Mouse (Mus musculus): ENCODE data around the gene Rara. TPM values are rescaled to one million over a fixed set of nuclear protein-coding genes. Genes with fewer than 3 reads are reported as not detected.

Rara gene
- total and polyA plus RNA-seq, 3 experiments = 10.1 to 12.8 (median 10.9) TPM

GRCm38 (mm10) chr11:98949958-98950460 lies 22.4 kb downstream of the Rara start:
- DNase-seq = peak in 1 of 2 experiments; percentile 75
- Histone ChIP-seq H3K9ac (ENCODE audit: low read depth, low read length) (no peak overlapping the region), H3K36me3 (ENCODE audit: control insufficient read depth, insufficient read depth, low read length) (peaks cover 6% of the 10 kb centered on the region; the same call in 1 of the 2 replicates), H3K27ac (no peak overlapping the region; the same call in 1 of the 2 replicates), H3K4me3 (no peak overlapping the region), H3K27me3 (ENCODE audit: control insufficient read depth, insufficient read depth, low read length) (no peaks in the 10 kb centered on the region), H3K4me1 (ENCODE audit: control insufficient read depth, insufficient read depth, low read length) (peaks cover 40% of the 10 kb centered on the region), H3K79me2 (replicated peaks; ENCODE audit: control insufficient read depth, insufficient read depth, low read length) (peaks cover 2% of the 10 kb centered on the region; the same call in 1 of the 2 replicates)
- 60% methylated on average over 7 of the region's 7 CpGs for WGBS
- intact Hi-C loops (cut with DNase I) = loop anchor here (2.0 kb wide), 1 partner anchor 19 kb away; no protein-coding TSS in a partner anchor
- TF ChIP-seq EP300 (IDR thresholded peaks at IDR 0.05; ENCODE audit: insufficient read depth, low read depth, low read length) (no peak), POLR2A (IDR thresholded peaks at IDR 0.05; ENCODE audit: insufficient read depth, low read depth, low read length) (no peak), CTCF (IDR thresholded peaks at IDR 0.05) (no peak)

GRCm38 (mm10) chr11:98950484-98950883 lies 22.9 kb downstream of the Rara start:
- intact Hi-C loops (cut with DNase I) = loop anchor here (2.0 kb wide), 1 partner anchor 20 kb away; no protein-coding TSS in a partner anchor
- no peak for TF ChIP-seq EP300 (IDR thresholded peaks at IDR 0.05; ENCODE audit: insufficient read depth, low read depth, low read length)
- TF ChIP-seq CTCF (IDR thresholded peaks at IDR 0.05) = no peak
- no peak for TF ChIP-seq POLR2A (IDR thresholded peaks at IDR 0.05; ENCODE audit: insufficient read depth, low read depth, low read length)

GRCm38 (mm10) chr11:98951026-98951906 lies 23.6 kb downstream of the Rara start:
- Histone ChIP-seq H3K36me3 (ENCODE audit: control insufficient read depth, insufficient read depth, low read length) (peaks cover 6% of the 10 kb centered on the region; the same call in 1 of the 2 replicates), H3K9ac (ENCODE audit: low read depth, low read length) (peak overlapping the region; percentile 62), H3K4me1 (ENCODE audit: control insufficient read depth, insufficient read depth, low read length) (peaks cover 39% of the 10 kb centered on the region), H3K79me2 (replicated peaks; ENCODE audit: control insufficient read depth, insufficient read depth, low read length) (0 out of 2 replicates have a peak, but pooled peaks cover 2% of the 10 kb centered on the region), H3K27ac (peak overlapping the region; percentile 75), H3K4me3 (0 out of 2 replicates have a peak overlapping the region, but pooled peaks have one; percentile 3), H3K27me3 (ENCODE audit: control insufficient read depth, insufficient read depth, low read length) (no peaks in the 10 kb centered on the region)
- TF ChIP-seq EP300 (IDR thresholded peaks at IDR 0.05; ENCODE audit: insufficient read depth, low read depth, low read length) (peak; percentile 80; the same call in 1 of the 2 replicates), POLR2A (IDR thresholded peaks at IDR 0.05; ENCODE audit: insufficient read depth, low read depth, low read length) (0 out of 2 replicates have a peak, but pooled peaks have one; percentile 40), CTCF (IDR thresholded peaks at IDR 0.05) (no peak)
- 16% methylated on average over 15 of the region's 16 CpGs for WGBS
- peak; percentile 94 to 95 for DNase-seq
- intact Hi-C loops (cut with DNase I) = loop anchor here (2.0 kb wide), 1 partner anchor 20 kb away; no protein-coding TSS in a partner anchor

More at GRCm38 (mm10) chr11:98950484-98950883, 22.9 kb downstream of the Rara start:
- Histone ChIP-seq H3K79me2 (replicated peaks; ENCODE audit: control insufficient read depth, insufficient read depth, low read length) (0 out of 2 replicates have a peak, but pooled peaks cover 2% of the 10 kb centered on the region), H3K9ac (ENCODE audit: low read depth, low read length) (no peak overlapping the region), H3K27me3 (ENCODE audit: control insufficient read depth, insufficient read depth, low read length) (no peaks in the 10 kb centered on the region), H3K4me3 (no peak overlapping the region), H3K4me1 (ENCODE audit: control insufficient read depth, insufficient read depth, low read length) (peaks cover 40% of the 10 kb centered on the region), H3K36me3 (ENCODE audit: control insufficient read depth, insufficient read depth, low read length) (peaks cover 6% of the 10 kb centered on the region; the same call in 1 of the 2 replicates), H3K27ac (peak overlapping the region; percentile 75)
- DNase-seq = no peak
- WGBS = 66% methylated on average over 9 of the region's 9 CpGs

GRCm38 (mm10) chr11:98952111-98952510 lies 24.5 kb downstream of the Rara start:
- Histone ChIP-seq H3K36me3 (ENCODE audit: control insufficient read depth, insufficient read depth, low read length) (peaks cover 6% of the 10 kb centered on the region; the same call in 1 of the 2 replicates), H3K27ac (peak overlapping the region; percentile 75), H3K9ac (ENCODE audit: low read depth, low read length) (no peak overlapping the region), H3K27me3 (ENCODE audit: control insufficient read depth, insufficient read depth, low read length) (no peaks in the 10 kb centered on the region), H3K4me3 (no peak overlapping the region), H3K79me2 (replicated peaks; ENCODE audit: control insufficient read depth, insufficient read depth, low read length) (no peaks in the 10 kb centered on the region), H3K4me1 (ENCODE audit: control insufficient read depth, insufficient read depth, low read length) (peaks cover 39% of the 10 kb centered on the region)
- DNase-seq = no peak
- WGBS = 91% methylated on average over 1 of the region's 1 CpGs
- intact Hi-C loops (cut with DNase I) = no loop called here
- no peak for TF ChIP-seq POLR2A (IDR thresholded peaks at IDR 0.05; ENCODE audit: insufficient read depth, low read depth, low read length)
- no peak for TF ChIP-seq CTCF (IDR thresholded peaks at IDR 0.05)
- no peak for TF ChIP-seq EP300 (IDR thresholded peaks at IDR 0.05; ENCODE audit: insufficient read depth, low read depth, low read length)

- Histone ChIP-seq H3K9ac (ENCODE audit: low read depth, low read length) (no peak overlapping the region), H3K4me1 (ENCODE audit: control insufficient read depth, insufficient read depth, low read length) (peaks cover 39% of the 10 kb centered on the region), H3K27ac (no peak overlapping the region), H3K79me2 (replicated peaks; ENCODE audit: control insufficient read depth, insufficient read depth, low read length) (no peaks in the 10 kb centered on the region), H3K4me3 (no peak overlapping the region), H3K36me3 (ENCODE audit: control insufficient read depth, insufficient read depth, low read length) (peaks cover 6% of the 10 kb centered on the region; the same call in 1 of the 2 replicates), H3K27me3 (ENCODE audit: control insufficient read depth, insufficient read depth, low read length) (no peaks in the 10 kb centered on the region)
- intact Hi-C loops (cut with DNase I) = no loop called here
- no peak for DNase-seq
- TF ChIP-seq POLR2A (IDR thresholded peaks at IDR 0.05; ENCODE audit: insufficient read depth, low read depth, low read length) (no peak), CTCF (IDR thresholded peaks at IDR 0.05) (no peak), EP300 (IDR thresholded peaks at IDR 0.05; ENCODE audit: insufficient read depth, low read depth, low read length) (no peak)
- 55% methylated on average over 2 of the region's 2 CpGs for WGBS
Observed at GRCm38 (mm10) chr11:98952736-98953135, 25.1 kb downstream of the Rara start.

All from heart, adult 2 months (tissue).